Mouse (Mus musculus) liver, embryonic 14.5 days (tissue): Measurements from ENCODE around the gene Il12rb1.

ENCODE experiments used
- CTCF ChIP-seq: IDR thresholded peaks from 2 replicates; pipeline ENCODE4 v1.5.1; 2016; ENCODE audit warnings: antibody characterized with exemption, low read depth, control low read depth
- EP300 ChIP-seq: IDR thresholded peaks from 2 replicates; pipeline ENCODE4 v1.6.1; 2016; ENCODE audit warnings: antibody characterized with exemption, low read depth

DNA sequence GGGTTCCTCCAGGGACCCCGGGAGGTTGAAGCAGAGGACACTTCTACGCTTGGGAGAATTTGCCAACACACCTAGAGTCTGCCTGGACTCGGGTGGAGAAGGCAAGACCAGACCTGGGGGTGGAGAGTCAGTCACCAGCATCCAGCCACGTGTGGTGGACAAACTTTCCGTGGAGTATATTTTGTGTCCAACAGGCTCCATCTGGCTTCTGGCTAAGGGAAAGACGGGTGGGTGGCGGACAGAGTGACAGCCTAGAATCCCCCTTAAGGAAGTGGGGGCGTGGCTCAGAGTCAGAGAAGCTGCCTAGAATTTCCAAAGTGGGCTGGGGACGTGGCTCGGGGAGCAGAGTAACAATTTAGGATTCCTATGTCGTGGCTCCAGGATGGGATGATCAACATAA, 13.7 kb downstream of the Il12rb1 start:
- TF ChIP-seq CTCF (no peak), EP300 (no peak)
